Mouse (Mus musculus) cerebellum, postnatal 36 days (tissue): Measurements from ENCODE around the gene 1700010I14Rik.

Experiments used
- DNase-seq, 2 experiments: peaks; one replicate each; pipeline ENCODE4 v3.0.0; 2021 to 2022; ENCODE audit warnings: mixed read lengths in 2 of 2

1700010I14Rik gene

DNA sequence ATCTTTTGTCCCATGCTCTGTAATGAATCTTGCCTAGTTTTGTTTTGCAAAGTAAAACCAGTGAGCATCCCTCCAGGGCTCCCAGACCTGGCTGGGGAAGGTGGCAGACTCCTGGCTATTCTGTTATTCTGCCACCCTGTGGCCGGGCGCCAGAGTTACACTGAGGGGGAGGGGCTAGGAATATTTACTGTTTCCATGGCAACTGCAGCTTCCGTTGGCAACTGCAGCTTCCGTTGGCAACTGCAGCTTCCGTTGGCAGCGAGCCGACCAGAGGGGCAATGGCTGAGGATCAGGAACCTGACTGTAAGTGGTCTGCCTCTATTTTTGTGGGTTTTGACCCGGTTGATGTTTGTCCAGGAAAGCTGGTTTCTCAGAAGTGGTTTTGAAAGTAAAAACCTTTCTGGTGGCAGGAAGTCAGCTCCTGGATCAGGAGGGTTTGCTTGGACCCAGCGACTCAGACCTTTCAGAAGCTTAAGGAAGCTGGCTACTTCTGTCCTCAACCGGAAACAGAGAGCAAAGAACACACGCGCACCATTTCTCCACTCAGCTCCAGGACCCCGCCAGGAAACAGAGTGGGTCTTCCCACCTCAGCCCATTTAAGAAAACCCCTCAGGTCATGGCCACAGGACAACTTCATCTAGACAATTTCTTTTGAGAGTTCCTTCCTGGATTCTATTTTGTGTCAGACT is at the start of gene 1700010I14Rik:
1700010I14Rik (plus strand) TSS at position 215 of the 689 bp plus-strand sequence.
- DNase-seq = peak; percentile 60 to 62

DNA sequence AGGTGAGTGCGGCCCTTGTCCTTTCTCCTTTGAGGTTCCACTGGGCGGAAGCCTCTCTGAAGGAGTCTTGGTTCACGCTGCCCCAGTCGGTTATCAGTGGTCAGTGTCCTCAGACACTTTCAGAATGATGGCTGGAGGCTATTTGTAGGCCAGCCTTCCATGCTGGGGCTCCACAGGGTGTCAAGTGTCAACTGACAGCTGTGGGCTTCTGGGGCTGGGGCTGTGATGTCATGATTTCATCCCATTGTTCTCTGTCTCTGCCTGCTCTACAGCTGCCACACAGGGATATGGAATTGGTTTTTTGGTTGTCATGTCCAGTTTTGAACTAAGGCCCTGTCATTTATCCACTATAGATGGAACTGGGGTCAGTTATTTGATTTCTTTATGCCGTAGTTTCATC is 36.5 kb upstream of the 1700010I14Rik start:
- DNase-seq = no peak

DNA sequence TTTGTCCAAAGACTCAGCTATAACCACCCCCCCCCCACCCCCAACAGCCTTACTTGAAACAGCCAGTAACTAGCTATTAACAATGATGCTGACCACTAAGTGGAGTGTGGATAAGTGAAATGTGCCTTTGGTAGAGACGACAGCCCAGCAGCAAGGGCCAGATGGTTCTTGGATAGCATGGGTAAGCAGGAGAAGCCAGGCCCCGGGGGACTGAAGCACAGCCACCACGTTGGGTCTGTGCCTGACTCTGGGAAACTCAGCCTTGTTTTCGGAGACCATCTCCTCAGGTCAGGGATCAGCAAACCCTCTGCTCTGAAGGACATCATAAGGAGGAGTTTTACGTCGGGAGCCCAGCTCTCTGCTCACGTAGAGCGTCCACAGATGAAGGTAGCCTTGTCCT is 35.2 kb upstream of the 1700010I14Rik start:
- DNase-seq = no peak

DNA sequence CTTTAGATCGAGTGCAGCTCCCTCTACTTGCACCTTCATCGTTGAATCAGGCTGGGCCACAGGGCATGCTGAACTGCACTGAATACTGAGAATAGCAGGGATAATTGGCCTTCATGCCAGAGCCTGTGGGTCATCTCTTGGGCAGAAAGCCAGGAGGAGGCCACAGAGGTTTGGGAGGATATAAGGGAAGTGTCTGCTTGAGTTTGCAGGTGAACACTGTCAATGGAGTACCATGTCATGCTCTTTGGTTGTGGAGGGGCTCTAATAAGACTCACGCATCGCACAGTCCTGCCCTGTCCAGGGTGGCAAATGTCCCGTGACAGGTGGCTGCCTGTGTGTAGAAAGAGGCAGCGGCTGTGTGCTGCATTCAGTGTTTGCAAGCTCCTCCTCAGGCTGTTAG is 30.0 kb upstream of the 1700010I14Rik start:
- DNase-seq = peak; percentile 57 to 66

DNA sequence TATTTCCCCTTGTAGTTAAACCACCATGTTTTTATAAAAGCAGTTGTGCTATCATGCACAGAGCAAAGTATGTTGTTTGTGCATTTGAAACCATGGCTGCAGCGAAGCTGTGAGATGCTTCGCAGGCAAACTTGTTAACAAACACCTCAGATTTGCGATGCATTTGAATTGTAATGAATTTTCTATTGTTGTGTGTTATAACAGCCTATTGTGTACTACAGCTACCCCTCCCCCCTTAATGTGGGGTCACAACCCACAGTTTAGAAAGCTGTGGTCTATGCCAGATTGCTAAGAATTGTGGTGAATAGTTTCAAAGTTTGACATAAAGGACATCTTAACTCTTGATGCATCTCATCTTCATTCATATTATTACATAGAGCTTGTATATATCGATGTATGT is 27.7 kb upstream of the 1700010I14Rik start:
- no peak for DNase-seq

DNA sequence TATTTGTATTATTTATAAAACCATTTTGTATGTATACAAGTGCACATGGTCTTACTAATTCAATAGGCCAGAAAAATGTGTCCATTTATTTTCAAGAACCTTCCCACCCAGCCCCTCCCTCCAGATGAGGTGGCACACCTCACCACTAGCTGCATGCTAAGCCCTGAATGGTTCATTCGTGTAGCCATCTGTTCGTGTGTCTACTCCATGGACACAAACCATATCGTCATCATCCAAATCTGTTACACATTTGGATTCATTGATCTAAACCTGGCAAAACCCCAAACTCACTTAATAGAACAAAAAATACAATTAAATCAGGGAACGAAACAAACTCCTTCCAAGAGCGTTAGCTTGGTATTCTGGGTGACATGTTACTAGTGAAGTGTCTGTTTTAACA is 27.0 kb upstream of the 1700010I14Rik start:
- no peak for DNase-seq

DNA sequence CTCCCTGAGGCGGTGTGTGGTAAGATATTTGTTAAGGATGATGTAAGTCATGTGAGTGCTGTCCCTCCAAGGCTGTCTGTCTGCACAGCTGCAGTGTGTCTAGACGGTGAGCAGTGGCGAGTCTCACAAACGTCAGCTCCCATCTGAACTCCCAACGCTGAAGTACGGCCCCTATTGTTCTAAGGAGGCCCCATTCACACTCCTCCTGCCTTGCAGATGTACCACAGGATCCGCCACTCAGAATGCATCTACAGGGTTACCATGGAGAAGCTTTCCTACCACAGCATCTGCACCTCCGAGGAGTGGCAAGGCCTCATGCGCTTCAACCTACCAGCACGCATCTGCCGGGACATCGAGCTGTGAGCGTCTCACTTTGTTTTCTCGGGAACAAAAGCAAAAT is 26.5 kb upstream of the 1700010I14Rik start:
- no peak for DNase-seq

DNA sequence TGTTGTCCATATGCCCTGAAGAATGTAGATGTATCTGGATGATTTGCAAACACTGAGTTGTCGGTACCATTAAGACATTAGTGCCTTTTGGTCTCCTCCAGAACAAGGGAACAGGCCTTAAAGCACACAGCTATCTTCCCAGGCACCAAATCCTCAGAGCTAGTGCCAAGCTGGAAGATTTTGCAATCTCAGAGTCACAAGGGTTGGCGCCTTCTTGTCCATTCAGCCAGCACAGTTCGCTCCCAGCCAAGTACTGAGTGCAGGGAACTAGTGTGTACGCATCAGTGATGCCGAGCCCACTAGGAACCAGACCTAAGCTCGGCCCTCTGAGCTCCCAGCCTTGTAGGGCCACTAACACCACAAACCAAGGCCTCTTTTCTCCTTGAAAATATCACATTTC is 23.0 kb upstream of the 1700010I14Rik start:
- DNase-seq = no peak

DNA sequence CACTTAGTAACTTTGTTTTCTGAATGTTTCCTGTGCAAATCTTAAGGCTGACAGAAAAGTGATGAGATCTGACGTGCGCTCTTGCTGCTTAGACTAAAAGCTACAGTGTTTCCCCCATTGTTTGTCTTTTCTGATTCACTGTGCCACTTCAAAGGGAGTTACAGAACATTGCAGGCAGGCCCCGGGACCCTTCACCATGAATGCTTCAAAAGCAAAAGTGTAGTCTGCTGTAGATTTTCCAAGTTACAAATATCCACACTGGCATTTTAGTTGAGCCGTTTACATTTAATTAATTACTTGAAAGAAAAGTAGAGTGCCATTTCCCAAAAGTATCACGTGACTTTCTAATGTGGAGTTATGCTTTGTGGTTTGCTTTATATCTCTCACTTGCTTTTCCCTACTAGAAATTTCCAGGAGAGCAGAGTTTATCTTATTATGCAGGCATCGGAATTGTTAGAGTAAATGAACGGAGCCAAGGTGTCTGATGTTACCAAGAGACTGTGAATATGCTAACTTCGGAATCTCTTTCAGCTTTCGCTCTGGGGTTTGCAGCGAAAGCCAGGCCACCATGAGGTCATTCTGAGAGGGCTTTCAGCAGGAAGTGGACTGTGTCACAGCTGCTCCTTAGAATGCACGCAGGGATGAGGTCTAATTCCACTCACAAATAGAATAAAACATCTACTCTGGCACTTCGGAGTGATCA is 15.8 kb upstream of the 1700010I14Rik start:
- no peak for DNase-seq

DNA sequence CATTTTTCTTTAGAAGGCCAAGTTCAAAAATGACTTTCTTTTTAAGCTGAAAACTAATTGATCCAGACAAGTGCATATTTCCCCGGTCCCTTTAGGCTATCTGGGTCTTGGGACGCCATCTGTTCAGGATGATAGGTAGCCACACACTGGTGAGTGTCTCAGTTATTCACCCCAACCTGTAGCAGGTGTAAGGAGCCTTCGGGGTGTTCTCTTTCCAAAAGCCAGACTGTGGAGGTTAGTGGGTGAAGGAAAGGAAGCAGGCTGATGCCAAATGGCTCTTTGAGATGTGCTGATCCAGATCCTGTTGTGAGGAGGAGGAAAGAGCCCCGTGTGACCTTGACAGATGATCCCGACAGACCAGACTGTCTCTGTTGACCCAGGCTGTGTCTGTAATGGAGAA is 14.8 kb upstream of the 1700010I14Rik start:
- no peak for DNase-seq

DNA sequence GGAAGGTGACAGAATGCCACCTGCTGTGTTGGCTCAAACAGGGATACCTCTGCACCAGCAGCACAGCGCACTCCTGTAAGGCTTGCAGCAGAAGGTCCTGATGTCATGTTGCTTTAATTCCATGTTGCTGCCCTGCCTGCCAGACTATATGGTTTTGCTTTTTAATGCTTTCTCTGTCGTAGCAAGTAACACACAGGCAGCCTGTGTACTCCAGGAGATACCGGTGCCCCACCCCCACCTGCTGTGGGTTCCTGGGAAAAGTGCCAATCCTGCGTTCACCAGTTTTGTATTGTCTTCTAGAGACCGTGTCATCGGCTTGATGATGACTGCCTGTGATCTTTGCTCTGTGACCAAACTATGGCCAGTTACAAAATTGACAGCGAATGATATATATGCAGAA is 13.7 kb upstream of the 1700010I14Rik start:
- peak; percentile 57 to 65 for DNase-seq

DNA sequence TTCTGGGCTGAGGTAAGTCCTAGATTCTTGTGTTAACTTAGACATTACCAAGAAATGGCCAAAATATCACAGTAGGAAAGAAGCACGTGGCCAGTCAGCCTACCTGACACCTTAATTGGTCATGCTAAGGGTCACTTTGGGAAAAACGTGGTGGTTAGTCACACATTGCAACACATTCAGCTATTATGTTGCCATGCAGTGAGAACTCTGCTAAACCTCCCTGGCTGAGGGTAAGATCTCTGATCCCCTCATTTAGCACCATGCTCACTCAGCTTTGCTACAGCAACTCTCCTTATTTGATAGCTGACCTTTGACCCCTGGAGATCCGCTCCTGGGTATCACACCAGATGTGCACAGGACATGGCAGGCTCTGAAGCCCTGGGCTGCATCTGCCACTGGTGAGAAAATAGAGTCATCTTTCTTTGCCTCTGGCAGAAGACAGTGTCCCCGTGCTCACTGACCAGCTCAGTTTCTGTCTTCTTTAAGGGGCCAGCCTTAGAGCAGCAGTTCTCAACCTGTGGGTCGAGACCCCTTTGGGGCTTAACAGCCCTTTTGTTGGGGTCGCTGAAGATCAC is 13.2 kb upstream of the 1700010I14Rik start:
- no peak for DNase-seq

DNA sequence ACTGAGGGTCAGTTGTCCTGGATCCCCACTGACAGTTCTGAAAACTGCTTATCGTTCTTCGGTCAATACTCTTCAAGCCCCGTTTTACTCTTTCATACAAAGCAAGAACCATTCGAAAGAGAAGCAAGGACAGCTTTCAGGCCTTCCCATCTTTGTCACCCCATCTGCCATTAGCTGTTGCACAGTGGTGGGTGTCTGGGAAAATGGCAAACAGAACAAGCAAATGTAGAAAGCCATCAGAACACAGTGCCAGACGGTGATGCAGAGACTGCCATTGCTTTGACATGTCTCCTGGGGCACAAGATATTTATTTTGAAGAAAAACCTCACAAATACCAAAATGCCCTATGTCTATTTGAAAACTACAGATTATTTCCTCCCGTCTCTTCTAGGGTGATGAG is 11.4 kb upstream of the 1700010I14Rik start:
- no peak for DNase-seq

DNA sequence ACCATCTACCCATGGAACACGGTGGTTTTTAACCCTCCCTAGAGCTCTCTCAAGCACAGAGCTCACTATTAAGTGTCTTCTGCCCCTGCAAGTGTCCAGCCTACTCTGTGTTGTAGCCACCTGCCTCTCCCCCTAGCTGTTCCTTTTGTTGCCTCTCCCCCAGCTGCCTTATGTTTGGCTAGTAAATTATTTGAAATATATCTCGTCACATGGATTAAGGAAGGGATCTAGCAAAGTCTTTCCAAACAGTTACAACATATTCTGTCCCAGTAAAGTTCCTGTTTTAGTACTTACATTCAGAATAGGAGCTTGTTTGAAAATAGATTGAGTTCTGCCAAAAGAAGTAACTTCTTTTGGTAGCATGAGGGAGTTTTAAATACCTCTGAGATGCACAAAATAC is 10.9 kb upstream of the 1700010I14Rik start:
- DNase-seq = no peak

DNA sequence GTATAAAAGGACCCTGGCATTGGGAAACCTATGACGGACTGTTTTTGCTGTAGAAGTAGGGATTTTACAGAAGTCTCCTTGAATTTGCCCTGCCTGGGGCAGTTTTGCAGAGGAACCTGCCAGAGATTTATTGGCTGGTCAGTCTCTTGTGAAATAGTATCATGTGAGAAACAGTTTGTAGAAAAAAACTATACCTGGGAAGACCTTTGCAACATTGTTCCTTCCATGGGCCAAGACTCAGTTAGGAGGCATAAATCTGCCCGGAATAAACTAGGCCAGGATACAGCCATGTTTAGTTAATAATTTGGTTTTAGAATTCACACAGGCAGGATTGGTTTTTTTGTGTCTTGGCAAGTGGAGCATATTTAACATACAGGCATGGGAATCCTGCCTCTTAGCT is 4.6 kb upstream of the 1700010I14Rik start:
- DNase-seq = no peak

DNA sequence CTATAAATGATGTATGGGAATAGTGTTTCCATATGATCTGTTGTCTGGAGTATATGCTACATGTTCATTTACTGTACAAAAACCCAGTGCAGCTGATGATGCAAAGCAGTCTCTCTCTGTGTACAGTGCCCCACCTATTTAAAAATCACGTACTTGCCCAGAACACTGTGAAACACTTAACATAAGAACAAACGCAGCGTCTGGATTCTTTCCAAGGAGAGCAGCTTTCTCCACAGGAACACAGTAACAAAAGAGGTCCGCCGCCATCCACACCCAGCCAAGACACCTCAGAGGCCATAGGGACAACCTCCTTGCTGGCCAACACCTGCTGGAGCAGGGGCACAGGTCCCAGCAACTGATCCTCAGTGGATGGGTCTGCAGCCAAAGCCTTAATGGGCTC is 2.4 kb upstream of the 1700010I14Rik start:
- peak; percentile 53 to 72 for DNase-seq

DNA sequence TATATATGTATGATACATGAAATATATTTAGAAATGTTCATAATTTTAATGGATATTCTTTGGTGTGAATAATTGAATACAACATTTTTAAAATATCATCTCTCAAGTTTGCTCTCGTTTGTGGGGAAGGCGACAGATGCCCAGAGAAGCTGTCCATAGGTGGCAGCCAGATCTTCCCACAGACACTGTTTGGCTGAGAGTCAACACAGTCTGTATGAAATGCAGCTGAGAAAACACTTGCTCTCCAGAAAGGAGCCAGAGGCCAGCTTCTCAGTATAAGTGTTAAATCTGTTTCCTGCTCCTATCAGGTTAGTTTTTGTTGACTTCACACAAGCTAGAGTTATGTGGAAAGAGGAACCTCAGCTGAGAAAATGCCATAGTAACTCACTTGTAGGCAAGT is 1.6 kb upstream of the 1700010I14Rik start:
- peak in 1 of 2 experiments; percentile 23 for DNase-seq

DNA sequence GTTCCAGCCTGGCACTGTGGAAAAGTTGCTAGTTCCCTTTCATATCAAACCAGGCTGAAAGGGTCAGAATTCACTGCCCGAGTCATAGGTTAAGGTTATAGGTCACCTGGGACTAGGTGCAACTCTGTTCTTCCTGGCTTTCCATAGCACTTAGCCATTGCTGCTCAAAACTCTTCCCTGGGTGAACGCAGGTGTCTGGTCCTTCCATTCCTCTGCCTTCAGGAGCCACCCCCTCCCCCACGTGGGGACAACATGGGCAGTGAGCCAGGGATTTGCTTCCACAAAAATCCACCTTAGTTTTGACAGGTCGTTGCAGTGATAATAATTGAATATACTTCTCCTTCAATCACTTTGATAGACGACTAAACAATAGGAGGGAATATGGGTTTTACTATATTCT is 764 bp upstream of the 1700010I14Rik start:
- DNase-seq = peak in 1 of 2 experiments; percentile 24

DNA sequence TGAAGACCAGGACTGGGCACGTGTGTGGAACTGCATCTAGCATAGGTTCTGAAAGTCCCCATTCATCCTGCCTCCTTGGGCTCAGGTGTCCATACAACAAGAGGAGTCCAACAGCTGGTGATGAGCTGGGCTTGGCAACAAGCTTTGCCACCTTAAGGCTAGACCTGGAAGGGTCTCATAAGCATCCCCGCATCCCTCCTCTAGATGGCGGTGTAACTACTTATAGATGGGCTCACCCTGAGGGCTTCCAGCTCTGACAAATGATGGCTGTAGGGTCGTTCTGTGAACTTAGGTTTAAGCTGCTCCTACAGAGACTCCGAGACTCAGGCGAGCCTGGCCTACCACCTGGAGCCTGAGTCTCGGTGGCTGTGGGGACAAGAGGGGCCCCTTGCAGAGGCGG is 3.0 kb downstream of the 1700010I14Rik start:
- DNase-seq = peak in 1 of 2 experiments; percentile 15

DNA sequence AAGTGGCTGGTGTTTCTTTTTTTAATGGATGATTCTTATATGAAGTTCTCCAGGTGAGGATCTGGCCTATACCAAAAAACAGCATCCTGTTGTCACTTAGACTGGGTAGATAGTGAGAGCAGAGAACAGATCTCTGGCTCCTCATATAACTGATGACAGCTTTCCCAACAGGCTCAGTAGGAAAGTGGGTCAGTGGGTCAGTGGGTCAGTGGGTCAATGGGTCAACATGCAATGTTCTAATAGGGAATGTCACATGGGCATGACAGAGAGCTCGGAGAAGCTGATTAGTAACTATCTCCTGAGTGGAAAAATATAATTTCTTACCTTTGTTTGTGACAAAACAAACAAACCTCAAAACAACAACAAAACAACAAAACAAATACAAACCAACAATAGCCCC is 7.2 kb downstream of the 1700010I14Rik start:
- DNase-seq = no peak

DNA sequence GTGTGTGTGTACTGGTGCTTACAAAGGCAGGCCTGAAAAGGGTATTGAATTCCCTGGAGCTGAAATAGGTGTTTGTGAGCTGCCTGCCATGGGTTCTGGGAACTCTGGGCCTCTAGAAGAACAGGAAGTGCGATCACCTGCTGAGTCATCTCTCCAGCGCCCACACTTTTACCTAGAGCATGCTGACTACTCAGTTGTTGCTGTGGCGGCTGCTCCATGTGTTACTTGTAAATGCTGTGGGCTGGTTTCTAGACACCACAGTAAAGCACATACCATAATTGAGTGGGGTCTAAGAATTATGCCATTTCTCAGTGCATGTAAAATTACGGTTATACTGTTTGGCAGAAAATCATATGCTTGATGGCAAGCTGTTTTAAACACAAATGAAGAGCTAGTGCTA is 14.3 kb downstream of the 1700010I14Rik start:
- no peak for DNase-seq

DNA sequence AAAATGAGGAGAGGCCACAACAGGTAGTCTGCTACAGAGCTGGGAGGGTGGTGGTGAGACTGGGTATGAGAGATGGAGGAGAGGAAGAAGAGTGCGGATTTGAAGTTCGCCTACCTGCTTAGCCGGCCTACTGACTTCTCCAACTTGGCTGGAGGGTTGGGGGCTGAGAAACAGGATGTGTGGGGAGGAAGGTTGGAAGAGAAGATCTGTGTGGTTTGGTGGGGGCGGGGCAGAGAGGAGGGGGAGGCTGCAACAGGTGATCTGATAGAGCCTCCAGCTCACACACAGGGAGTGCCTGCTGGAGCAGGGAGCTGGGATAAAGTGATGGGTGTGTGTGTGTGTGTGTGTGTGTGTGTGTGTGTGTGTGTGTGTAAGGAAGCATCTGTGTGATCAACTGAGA is 16.4 kb downstream of the 1700010I14Rik start:
- DNase-seq = no peak

DNA sequence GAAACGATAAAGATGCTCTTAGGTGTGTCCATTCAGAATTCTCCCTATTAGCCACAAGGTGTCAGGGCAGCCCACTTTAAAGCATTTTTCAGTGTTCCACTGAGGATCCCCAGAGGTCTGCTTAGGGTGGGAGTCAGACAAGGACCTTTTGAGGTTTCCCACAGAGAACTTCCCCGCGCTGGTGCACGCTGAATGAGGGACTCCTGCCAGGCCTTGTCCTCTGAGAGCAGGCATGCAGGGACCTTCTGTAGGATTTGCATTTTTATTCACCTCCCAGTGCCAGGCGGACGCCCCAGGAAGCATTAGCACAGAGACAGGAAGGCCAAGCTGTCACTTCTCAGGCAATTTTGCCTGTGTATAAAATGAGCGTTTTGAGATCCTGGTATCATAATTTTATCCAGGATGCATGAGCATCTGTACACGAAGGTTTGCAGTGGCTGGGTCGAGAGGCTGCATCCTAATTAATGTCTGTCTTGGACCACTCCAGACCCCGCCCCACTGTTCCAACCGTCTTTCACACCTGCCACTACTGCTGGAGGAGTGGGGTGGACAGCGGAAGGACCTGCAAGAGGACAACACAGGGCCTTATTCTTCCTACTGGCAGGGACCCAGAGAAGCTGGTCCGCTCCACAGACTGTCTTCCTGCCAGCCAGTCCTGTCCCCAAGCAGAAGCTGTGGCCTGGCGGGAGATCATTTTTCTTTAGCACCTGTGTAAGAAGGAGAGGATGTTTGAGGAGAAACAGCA is 35.2 kb downstream of the 1700010I14Rik start:
- DNase-seq = peak; percentile 58 to 62

DNA sequence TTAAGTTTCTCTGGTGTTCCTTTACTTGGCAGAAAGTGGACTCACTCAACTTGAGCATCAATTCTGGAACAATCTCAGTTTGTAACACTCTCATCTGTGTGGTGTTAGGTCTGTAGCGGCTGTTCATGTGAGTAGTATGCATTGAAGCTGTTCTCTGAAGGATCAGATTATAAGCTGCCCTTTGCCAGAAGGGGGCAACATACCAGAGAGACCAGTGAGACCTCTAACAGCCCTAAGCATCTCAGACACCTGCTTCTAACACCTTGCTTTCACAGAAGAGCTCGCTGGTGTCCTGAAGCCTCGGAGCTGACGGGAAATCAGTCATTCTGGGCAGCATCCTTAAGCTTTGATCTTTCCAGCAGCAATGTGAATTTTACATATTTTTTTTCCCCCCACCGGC is 42.0 kb downstream of the 1700010I14Rik start:
- no peak for DNase-seq
